Mouse (Mus musculus) inflammation-experienced regulatory T-cells, adult 6 months (primary cell): ENCODE results near the gene Hist1h2bf. TPM values are rescaled to one million over a fixed set of nuclear protein-coding genes. Genes with fewer than 3 reads are reported as not detected.
A peak's percentile ranks its signal among the peaks of the same experiment; 100 is the strongest.

Experiments
- ATAC-seq: one replicate; pipeline ENCODE4 v1.8.0; 2017
- polyA plus RNA-seq, 3 experiments: library from polyadenylated mRNA; unstranded; fragments of 100-300 nt; shearing (Covaris generic); gene quantifications; one replicate each; pipeline ENCODE4 v1.2.1; 2017

Gene Hist1h2bf
- polyA plus RNA-seq, 3 experiments from 2014 or later, result not detected

GRCm38 (mm10) chr13:23525901-23526300 lies 48.1 kb downstream of the Hist1h2bf start:
- no peak for ATAC-seq

- ATAC-seq, result peak; percentile 57
These were observed 49.3 kb downstream of the Hist1h2bf start for GRCm38 (mm10) chr13:23524654-23525053.

GRCm38 (mm10) chr13:23523976-23524375 lies 50.0 kb downstream of the Hist1h2bf start:
- ATAC-seq, result no peak

Other genes with a start within 250 kb of the Hist1h2bf start
- 10 to 100 TPM; 28.6 to 33.1 (median 30.2) TPM for gene Zfp322a, start 205.0 kb downstream of the Hist1h2bf start, polyA plus RNA-seq
- 10 to 100 TPM; 11.3 to 13.4 (median 12.2) TPM for gene Abt1, start 150.3 kb downstream of the Hist1h2bf start, polyA plus RNA-seq
- not detected for gene Btn1a1, start 108.3 kb downstream of the Hist1h2bf start, polyA plus RNA-seq
- gene Btn2a2, start 85.3 kb downstream of the Hist1h2bf start, polyA plus RNA-seq, result not detected
- gene Hist1h4h, start 43.1 kb downstream of the Hist1h2bf start, polyA plus RNA-seq, result 1 to 10 TPM; 3.9 to 8.3 (median 7.0) TPM
- not detected for gene Hist1h2af, start 40.3 kb downstream of the Hist1h2bf start, polyA plus RNA-seq
- gene Hist1h3g, start 38.8 kb downstream of the Hist1h2bf start, polyA plus RNA-seq, result 1 to 10 TPM in 1 of 3 experiments, not detected in 2; 1.5 TPM
- under 1 TPM in 2 of 3 experiments, not detected in 1; 0.38 to 0.89 TPM for gene Hist1h2bh, start 30.8 kb downstream of the Hist1h2bf start, polyA plus RNA-seq
- gene Hist1h3f, start 30.1 kb downstream of the Hist1h2bf start, polyA plus RNA-seq, result 1 to 10 TPM in 1 of 3 experiments, under 1 TPM in 2; 0.73 to 1.5 (median 0.74) TPM
- 1 to 10 TPM in 1 of 3 experiments, not detected in 2; 3.2 TPM for gene Hist1h4f, start 22.5 kb downstream of the Hist1h2bf start, polyA plus RNA-seq
- gene Hist1h1d, start 20.9 kb downstream of the Hist1h2bf start, polyA plus RNA-seq, result under 1 TPM; 0.20 to 0.36 (median 0.34) TPM
- gene Hist1h3e, start 11.8 kb downstream of the Hist1h2bf start, polyA plus RNA-seq, result 1 to 10 TPM in 2 of 3 experiments, under 1 TPM in 1; 0.89 to 4.0 (median 4.0) TPM
- gene Hist1h2ae, start 3.0 kb downstream of the Hist1h2bf start, polyA plus RNA-seq, result 100 to 1,000 TPM in 1 of 3 experiments, 10 to 100 TPM in 1, 1 to 10 TPM in 1; 5.9 to 223 (median 14.6) TPM
- gene Hist1h2bg, start 2.8 kb downstream of the Hist1h2bf start, polyA plus RNA-seq, result 10 to 100 TPM in 1 of 3 experiments, 1 to 10 TPM in 2; 2.4 to 13.2 (median 9.8) TPM
- gene Hist1h2ad, start 185 bp upstream of the Hist1h2bf start, polyA plus RNA-seq, result under 1 TPM in 1 of 3 experiments, not detected in 2; 0.99 TPM
- gene Hist1h3d, start 1.6 kb upstream of the Hist1h2bf start, polyA plus RNA-seq, result 1 to 10 TPM in 1 of 3 experiments, under 1 TPM in 1, not detected in 1; 0.56 to 1.3 TPM
- 10 to 100 TPM; 20.7 to 55.4 (median 27.7) TPM for gene Hist1h4d, start 7.4 kb upstream of the Hist1h2bf start, polyA plus RNA-seq
- 1 to 10 TPM in 2 of 3 experiments, under 1 TPM in 1; 0.92 to 3.6 (median 3.0) TPM for gene Hist1h2be, start 46.9 kb upstream of the Hist1h2bf start, polyA plus RNA-seq
- 10 to 100 TPM in 1 of 3 experiments, 1 to 10 TPM in 2; 6.7 to 25.3 (median 9.4) TPM for gene Hist1h1e, start 48.4 kb upstream of the Hist1h2bf start, polyA plus RNA-seq
- gene Hist1h2ac, start 109.8 kb upstream of the Hist1h2bf start, polyA plus RNA-seq, result under 1 TPM; 0.43 to 0.47 (median 0.47) TPM
- 1 to 10 TPM in 2 of 3 experiments, under 1 TPM in 1; 0.52 to 3.6 (median 3.3) TPM for gene Hist1h2bc, start 110.0 kb upstream of the Hist1h2bf start, polyA plus RNA-seq
- not detected for gene Hist1h1t, start 121.6 kb upstream of the Hist1h2bf start, polyA plus RNA-seq
- 1 to 10 TPM; 2.1 to 9.3 (median 4.2) TPM for gene Hist1h4c, start 124.3 kb upstream of the Hist1h2bf start, polyA plus RNA-seq
- gene Hfe, start 136.7 kb upstream of the Hist1h2bf start, polyA plus RNA-seq, result 1 to 10 TPM in 1 of 3 experiments, under 1 TPM in 1, not detected in 1; 0.32 to 1.7 TPM
- 10 to 100 TPM in 2 of 3 experiments, 1 to 10 TPM in 1; 8.7 to 14.8 (median 11.1) TPM for gene Hist1h1c, start 164.6 kb upstream of the Hist1h2bf start, polyA plus RNA-seq
- gene Hist1h3c, start 171.4 kb upstream of the Hist1h2bf start, polyA plus RNA-seq, result 1 to 10 TPM in 1 of 3 experiments, not detected in 2; 2.5 TPM
- 1 to 10 TPM in 2 of 3 experiments, not detected in 1; 2.5 to 2.8 TPM for gene Hist1h2bb, start 172.5 kb upstream of the Hist1h2bf start, polyA plus RNA-seq
- 10 to 100 TPM in 1 of 3 experiments, not detected in 2; 14.8 TPM for gene Hist1h2ab, start 176.9 kb upstream of the Hist1h2bf start, polyA plus RNA-seq
- 1 to 10 TPM in 1 of 3 experiments, not detected in 2; 1.1 TPM for gene Hist1h3b, start 178.1 kb upstream of the Hist1h2bf start, polyA plus RNA-seq
- gene Hist1h4b, start 182.8 kb upstream of the Hist1h2bf start, polyA plus RNA-seq, result 10 to 100 TPM in 1 of 3 experiments, 1 to 10 TPM in 1, not detected in 1; 4.1 to 20.2 TPM
- gene Hist1h4a, start 187.0 kb upstream of the Hist1h2bf start, polyA plus RNA-seq, result 1 to 10 TPM in 1 of 3 experiments, not detected in 2; 3.1 TPM
- 1 to 10 TPM in 1 of 3 experiments, not detected in 2; 1.6 TPM for gene Hist1h3a, start 188.2 kb upstream of the Hist1h2bf start, polyA plus RNA-seq
- 1 to 10 TPM; 2.5 to 6.1 (median 3.4) TPM for gene Hist1h1a, start 189.5 kb upstream of the Hist1h2bf start, polyA plus RNA-seq
- not detected for gene Trim38, start 195.7 kb upstream of the Hist1h2bf start, polyA plus RNA-seq
- not detected for gene Slc17a2, start 232.8 kb upstream of the Hist1h2bf start, polyA plus RNA-seq